Mouse (Mus musculus) C2C12 (cell line): ENCODE data around the gene Ctnna2. TPM values are rescaled to one million over a fixed set of nuclear protein-coding genes. Genes with fewer than 3 reads are reported as not detected.

Source experiments
- H3K27me3 ChIP-seq: one replicate; pipeline ENCODE4 v1.6.1; 2011; ENCODE audit not compliant: control insufficient read depth, insufficient read depth, insufficient read length
- H3K36me3 ChIP-seq: one replicate; pipeline ENCODE4 v1.6.1; 2011; ENCODE audit not compliant: control insufficient read depth, insufficient read depth
- H3K4me3 ChIP-seq: one replicate; pipeline ENCODE4 v1.5.1; 2011; ENCODE audit warnings: mild to moderate bottlenecking, control low read depth; ENCODE audit not compliant: poor library complexity, insufficient read depth, severe bottlenecking
- H3K79me2 ChIP-seq: one replicate; pipeline ENCODE4 v1.6.1; 2011; ENCODE audit not compliant: control insufficient read depth, insufficient read depth
- H3K79me3 ChIP-seq: one replicate; pipeline ENCODE4 v1.6.1; 2011; ENCODE audit warnings: low read depth, control low read depth
- H3ac ChIP-seq: one replicate; pipeline ENCODE3; 2011; ENCODE audit warnings: low read depth; ENCODE audit not compliant: control insufficient read depth, insufficient read length
- CEBPB ChIP-seq: IDR thresholded peaks from one replicate; pipeline ENCODE4 v1.6.1; 2011; ENCODE audit warnings: low read depth, mild to moderate bottlenecking, control low read depth, moderate library complexity
- CTCF ChIP-seq: IDR thresholded peaks from one replicate; pipeline ENCODE4 v1.5.1; 2011; ENCODE audit not compliant: control insufficient read depth, insufficient read depth, insufficient read length
- FOSL1 ChIP-seq: IDR thresholded peaks from one replicate; pipeline ENCODE4 v1.8.0; 2011; ENCODE audit warnings: mild to moderate bottlenecking, low read length; ENCODE audit not compliant: poor library complexity, insufficient read depth, severe bottlenecking
- MAX ChIP-seq: IDR thresholded peaks from one replicate; pipeline ENCODE4 v1.6.1; 2011; ENCODE audit warnings: mild to moderate bottlenecking, control low read depth
- MYOD1 ChIP-seq: IDR thresholded peaks from one replicate; pipeline ENCODE4 v1.6.1; 2011; ENCODE audit warnings: low read depth; ENCODE audit not compliant: control insufficient read depth, insufficient read length
- MYOG ChIP-seq: IDR thresholded peaks from one replicate; pipeline ENCODE4 v1.6.1; 2011; ENCODE audit not compliant: control insufficient read depth, insufficient read length; ENCODE audit errors: extremely low read depth
- USF1 ChIP-seq: IDR thresholded peaks from one replicate; pipeline ENCODE4 v1.6.1; 2011; ENCODE audit warnings: low read depth, mild to moderate bottlenecking, control low read depth, moderate library complexity
- polyA plus RNA-seq: library from polyadenylated mRNA; unstranded; fragments of >200 nt; fragmentation: generic; extraction: Trizol; gene quantifications from one replicate; pipeline ENCODE4 v1.2.1, GENCODE M21; 2012; ENCODE audit warnings: missing spikeins

Ctnna2 gene
- polyA plus RNA-seq, 1 experiment, result not detected

DNA sequence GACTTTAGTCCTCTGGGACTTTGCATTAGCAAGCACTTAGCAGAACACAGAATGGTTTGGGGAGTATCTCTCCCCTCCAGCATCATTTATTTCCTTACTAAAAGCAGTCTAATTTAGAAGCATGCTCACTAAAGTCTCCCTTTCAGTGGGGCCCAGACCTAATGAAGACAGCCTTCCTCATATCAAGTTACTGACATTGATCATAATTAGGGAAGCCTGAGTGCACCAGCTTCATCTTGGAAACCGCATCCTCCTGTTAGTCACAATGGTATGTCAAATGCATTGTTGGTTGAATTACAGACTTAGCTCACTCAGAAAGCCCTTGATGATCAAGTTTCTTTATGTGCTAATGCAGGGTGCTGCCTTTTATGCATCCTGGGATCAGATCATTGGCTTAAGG lies 236.5 kb downstream of the Ctnna2 start:
- Histone ChIP-seq H3K4me3 (no peak overlapping the region), H3ac (no peak overlapping the region), H3K36me3 (no peaks in the 10 kb centered on the region), H3K27me3 (no peaks in the 10 kb centered on the region), H3K79me2 (no peaks in the 10 kb centered on the region), H3K79me3 (no peaks in the 10 kb centered on the region)
- no peak for TF ChIP-seq FOSL1
- no peak for TF ChIP-seq MYOD1
- TF ChIP-seq USF1, result no peak
- no peak for TF ChIP-seq CEBPB
- no peak for TF ChIP-seq CTCF
- TF ChIP-seq MYOG, result no peak
- TF ChIP-seq MAX, result no peak

- H3K27me3 ChIP-seq, result no peaks in the 10 kb centered on the region
- H3ac ChIP-seq, result no peak overlapping the region
- H3K4me3 ChIP-seq, result no peak overlapping the region
- no peaks in the 10 kb centered on the region for H3K36me3 ChIP-seq
- no peaks in the 10 kb centered on the region for H3K79me3 ChIP-seq
- TF ChIP-seq CTCF (no peak), MYOG (no peak), MAX (no peak), CEBPB (no peak), USF1 (no peak), MYOD1 (no peak), FOSL1 (no peak)
- H3K79me2 ChIP-seq, result no peaks in the 10 kb centered on the region
Observed at GRCm38 (mm10) chr6:77738640-77739039, 240.9 kb downstream of the Ctnna2 start.

DNA sequence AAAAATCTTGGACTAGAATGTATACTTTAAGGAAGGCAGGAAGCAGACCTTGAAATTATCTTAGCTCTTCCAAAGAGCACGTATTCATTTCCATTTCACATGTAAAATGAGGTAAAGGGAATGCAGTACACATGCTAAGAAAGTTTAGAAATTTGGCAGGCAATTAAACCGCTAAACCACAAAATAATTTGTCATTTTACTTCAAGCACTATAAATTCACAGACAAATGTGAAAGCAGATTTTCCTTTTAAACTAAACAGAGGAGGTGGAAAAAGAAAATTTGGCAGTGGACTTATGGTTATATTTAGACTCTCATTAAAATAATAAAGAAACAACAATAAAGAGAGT lies 254.6 kb downstream of the Ctnna2 start:
- Histone ChIP-seq H3K79me3 (no peaks in the 10 kb centered on the region), H3K27me3 (no peaks in the 10 kb centered on the region), H3ac (no peak overlapping the region), H3K79me2 (no peaks in the 10 kb centered on the region), H3K4me3 (no peak overlapping the region), H3K36me3 (no peaks in the 10 kb centered on the region)
- TF ChIP-seq MYOD1 (no peak), CTCF (no peak), MAX (no peak), USF1 (no peak), MYOG (no peak), CEBPB (no peak), FOSL1 (no peak)

DNA sequence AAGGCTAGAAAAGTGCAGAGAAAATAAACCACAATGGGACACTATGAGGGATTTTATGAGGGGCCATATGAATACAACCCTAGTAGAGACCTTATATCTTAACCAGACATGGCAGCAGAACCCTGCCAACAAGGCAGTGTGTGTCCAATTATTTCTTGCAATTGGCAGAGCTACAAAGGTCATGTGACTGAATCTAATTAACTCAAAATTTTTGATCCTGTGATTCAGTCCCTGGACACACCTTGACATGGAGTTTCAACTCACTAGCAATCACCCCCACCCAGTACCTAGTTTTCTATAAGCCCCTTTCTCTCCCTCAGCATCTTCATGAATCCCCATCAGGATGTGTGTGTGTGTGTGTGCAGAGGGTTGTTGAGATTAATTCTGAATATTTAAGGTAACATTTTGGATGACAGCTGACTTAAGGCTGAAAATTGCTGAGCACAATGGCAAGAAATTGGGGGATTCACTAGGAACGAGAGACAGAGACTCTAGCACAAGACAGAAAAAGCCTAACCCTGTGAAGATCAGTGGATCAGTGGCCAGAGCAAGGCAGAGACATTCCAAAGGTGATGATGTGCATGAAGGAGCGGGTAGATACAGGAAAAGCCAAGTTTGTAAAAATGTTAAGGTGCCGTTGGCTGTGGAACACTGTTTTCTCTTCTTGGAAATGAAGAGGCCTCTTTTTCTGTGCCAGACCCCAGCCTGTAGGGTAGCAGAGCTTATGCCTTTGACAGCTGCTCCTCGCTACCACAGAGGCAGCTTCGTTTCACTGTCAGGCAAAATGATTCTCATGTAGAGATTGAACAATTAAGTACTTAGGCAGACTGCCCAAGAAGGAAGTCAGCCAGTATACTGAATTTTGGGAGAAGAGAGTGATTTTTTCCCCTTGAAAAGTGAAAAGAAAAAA lies 255.2 kb downstream of the Ctnna2 start:
- H3K79me3 ChIP-seq, result no peaks in the 10 kb centered on the region
- H3K36me3 ChIP-seq, result no peaks in the 10 kb centered on the region
- no peaks in the 10 kb centered on the region for H3K79me2 ChIP-seq
- no peak overlapping the region for H3ac ChIP-seq
- H3K4me3 ChIP-seq, result no peak overlapping the region
- no peaks in the 10 kb centered on the region for H3K27me3 ChIP-seq
- TF ChIP-seq MAX (no peak), FOSL1 (no peak), MYOG (no peak), USF1 (no peak), CEBPB (no peak), MYOD1 (no peak), CTCF (no peak)

DNA sequence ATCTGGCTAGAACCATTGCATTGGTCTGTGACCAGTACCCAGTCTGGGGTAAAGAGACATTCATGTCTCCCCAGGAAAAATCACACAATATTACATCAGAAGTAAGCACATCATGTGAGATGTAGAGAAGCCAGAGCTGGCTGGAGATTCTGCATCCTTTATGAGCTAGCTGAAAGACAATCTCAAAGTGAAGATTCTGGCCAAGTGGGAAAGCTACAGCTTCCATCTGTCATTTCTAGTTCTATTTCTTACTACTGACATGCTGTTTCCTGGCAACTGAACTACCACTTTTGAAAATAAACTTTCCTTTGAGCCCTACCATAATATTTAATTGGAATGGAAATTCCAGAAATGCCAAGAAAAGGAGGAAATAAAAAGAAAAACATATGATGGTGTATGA lies 285.4 kb downstream of the Ctnna2 start:
- no peaks in the 10 kb centered on the region for H3K36me3 ChIP-seq
- no peak overlapping the region for H3K4me3 ChIP-seq
- TF ChIP-seq USF1, result no peak
- TF ChIP-seq FOSL1, result no peak
- no peak for TF ChIP-seq CEBPB
- TF ChIP-seq MYOG, result no peak
- TF ChIP-seq MAX, result no peak
- TF ChIP-seq MYOD1, result no peak
- TF ChIP-seq CTCF, result no peak
- no peaks in the 10 kb centered on the region for H3K27me3 ChIP-seq
- H3ac ChIP-seq, result no peak overlapping the region
- H3K79me2 ChIP-seq, result no peaks in the 10 kb centered on the region
- H3K79me3 ChIP-seq, result no peaks in the 10 kb centered on the region

DNA sequence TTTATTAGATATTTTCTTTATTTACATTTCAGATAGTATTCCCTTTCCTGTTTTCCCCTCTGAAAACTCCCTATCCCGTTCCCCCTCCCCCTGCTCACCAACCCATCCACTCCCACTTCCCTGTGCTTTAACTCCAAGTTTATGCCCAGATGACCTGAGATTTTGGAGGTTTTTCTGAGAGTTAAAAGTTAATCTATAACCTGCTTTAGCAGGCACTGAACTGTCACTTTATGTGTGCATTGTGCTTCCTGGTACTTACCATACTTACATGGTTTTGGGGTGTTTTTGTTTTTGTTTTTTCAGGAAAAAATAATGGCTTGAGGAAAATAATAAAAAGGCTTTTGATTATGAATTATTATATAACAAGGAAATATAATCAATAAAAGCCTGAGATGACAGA lies 292.3 kb downstream of the Ctnna2 start:
- Histone ChIP-seq H3K79me3 (no peaks in the 10 kb centered on the region), H3K27me3 (no peaks in the 10 kb centered on the region), H3K79me2 (no peaks in the 10 kb centered on the region), H3K4me3 (no peak overlapping the region), H3K36me3 (no peaks in the 10 kb centered on the region), H3ac (no peak overlapping the region)
- no peak for TF ChIP-seq CTCF
- no peak for TF ChIP-seq USF1
